Mouse (Mus musculus) embryonic facial prominence, embryonic 10.5 days (tissue): ENCODE measurements around the gene Dlst. TPM values are rescaled to one million over a fixed set of nuclear protein-coding genes. Genes with fewer than 3 reads are reported as not detected.

ENCODE experiments used
- DNase-seq: peaks from one replicate; pipeline ENCODE4 v3.0.0-alpha.2; 2017; ENCODE audit warnings: low spot score
- H3K27ac ChIP-seq: fragments of 300-500 bp; sonication (generic); replicated peaks from 2 replicates; pipeline ENCODE4 v1.5.1; 2016; ENCODE audit warnings: mild to moderate bottlenecking
- H3K27me3 ChIP-seq: fragments of 300-500 bp; sonication (generic); replicated peaks from 2 replicates; pipeline ENCODE4 v1.6.1; 2016; ENCODE audit warnings: low read depth, mild to moderate bottlenecking; ENCODE audit not compliant: poor library complexity, severe bottlenecking
- H3K36me3 ChIP-seq: fragments of 300-500 bp; sonication (generic); replicated peaks from 2 replicates; pipeline ENCODE4 v1.6.1; 2016; ENCODE audit warnings: mild to moderate bottlenecking, moderate library complexity
- H3K4me1 ChIP-seq: fragments of 300-500 bp; sonication (generic); 2 replicates; pipeline ENCODE4 v1.6.1; 2016
- H3K4me3 ChIP-seq: fragments of 300-500 bp; sonication (generic); 2 replicates; pipeline ENCODE4 v1.5.1; 2016; ENCODE audit warnings: mild to moderate bottlenecking, moderate library complexity
- H3K9me3 ChIP-seq: fragments of 300-500 bp; sonication (generic); 2 replicates; pipeline ENCODE4 v1.6.1; 2016; ENCODE audit warnings: mild to moderate bottlenecking
- WGBS: fragments of 180-500 bp; shearing (Covaris S2); methylation state at CpG from one replicate; pipeline ENCODE4 v1.1.7; 2016; 5-methylcytosine and 5-hydroxymethylcytosine counted together
- polyA plus RNA-seq: library from polyadenylated mRNA; unstranded; fragments of >200 nt; fragmentation: Nextera tagmentation; extraction: Ambion mirVana; gene quantifications from 2 replicates; pipeline ENCODE4 v1.2.1, GENCODE M21; 2016

The Dlst gene
- 106 TPM in 2 replicates for polyA plus RNA-seq

GRCm38 (mm10) chr12:85110698-85111592, at the start of gene Dlst, which contains the start of gene Prox2:
Gene Dlst (plus strand): TSS chr12:85110833.
Gene Prox2 (minus strand): TSS chr12:85110759.
- H3K4me1 ChIP-seq, result peaks cover 42% of the 10 kb centered on the region
- no peaks in the 10 kb centered on the region for H3K9me3 ChIP-seq
- peak within 1 kb of the TSS; percentile 95 for H3K4me3 ChIP-seq
- H3K27me3 ChIP-seq, result 0 out of 2 replicates have a peak, but pooled peaks cover 8% of the 10 kb centered on the region
- peak; percentile 92 for DNase-seq
- WGBS, result under 1% methylated on average over 83 of the region's 83 CpGs
- peak within 1 kb of the TSS; percentile 93 for H3K27ac ChIP-seq
- H3K36me3 ChIP-seq, result peaks cover 25% of the 10 kb centered on the region

GRCm38 (mm10) chr12:85071043-85071442, 39.6 kb upstream of the Dlst start:
- Histone ChIP-seq H3K4me1 (no peaks in the 10 kb centered on the region), H3K36me3 (peaks cover 85% of the 10 kb centered on the region), H3K27me3 (no peaks in the 10 kb centered on the region), H3K9me3 (no peaks in the 10 kb centered on the region), H3K4me3 (no peak overlapping the region), H3K27ac (no peak overlapping the region)
- no peak for DNase-seq

GRCm38 (mm10) chr12:85077100-85077499, 33.5 kb upstream of the Dlst start:
- no peak for DNase-seq
- no peaks in the 10 kb centered on the region for H3K9me3 ChIP-seq
- H3K27me3 ChIP-seq, result no peaks in the 10 kb centered on the region
- H3K36me3 ChIP-seq, result peaks cover 51% of the 10 kb centered on the region
- H3K4me3 ChIP-seq, result no peak overlapping the region
- 87% methylated on average over 3 of the region's 3 CpGs for WGBS
- H3K27ac ChIP-seq, result no peak overlapping the region
- no peaks in the 10 kb centered on the region for H3K4me1 ChIP-seq

- 82% methylated on average over 2 of the region's 2 CpGs for WGBS
- DNase-seq, result no peak
- Histone ChIP-seq H3K4me3 (no peak overlapping the region), H3K36me3 (peaks cover 38% of the 10 kb centered on the region), H3K4me1 (no peaks in the 10 kb centered on the region), H3K27ac (no peak overlapping the region), H3K9me3 (peaks cover 5% of the 10 kb centered on the region; the same call in 1 of the 2 replicates), H3K27me3 (no peaks in the 10 kb centered on the region)
Observed at GRCm38 (mm10) chr12:85084257-85084656, 26.4 kb upstream of the Dlst start.

- Histone ChIP-seq H3K36me3 (peaks cover 44% of the 10 kb centered on the region), H3K9me3 (peaks cover 5% of the 10 kb centered on the region; the same call in 1 of the 2 replicates)
- 77% methylated on average over 4 of the region's 4 CpGs for WGBS
Observed at GRCm38 (mm10) chr12:85084941-85085340, 25.7 kb upstream of the Dlst start.

GRCm38 (mm10) chr12:85087845-85088244, 22.8 kb upstream of the Dlst start:
- Histone ChIP-seq H3K4me3 (no peak overlapping the region), H3K27ac (no peak overlapping the region), H3K4me1 (no peaks in the 10 kb centered on the region), H3K36me3 (peaks cover 48% of the 10 kb centered on the region), H3K27me3 (no peaks in the 10 kb centered on the region), H3K9me3 (peaks cover 5% of the 10 kb centered on the region; the same call in 1 of the 2 replicates)
- DNase-seq, result no peak
- WGBS, result 86% methylated on average over 12 of the region's 12 CpGs

More at GRCm38 (mm10) chr12:85084941-85085340, 25.7 kb upstream of the Dlst start:
- Histone ChIP-seq H3K27ac (no peak overlapping the region), H3K27me3 (no peaks in the 10 kb centered on the region), H3K4me1 (no peaks in the 10 kb centered on the region), H3K4me3 (no peak overlapping the region)
- DNase-seq, result no peak

- no peak overlapping the region for H3K4me3 ChIP-seq
- DNase-seq, result no peak
- peaks cover 46% of the 10 kb centered on the region for H3K36me3 ChIP-seq
- WGBS, result 84% methylated on average over 3 of the region's 3 CpGs
- H3K27me3 ChIP-seq, result no peaks in the 10 kb centered on the region
- peaks cover 5% of the 10 kb centered on the region; the same call in 1 of the 2 replicates for H3K9me3 ChIP-seq
- peaks cover 18% of the 10 kb centered on the region for H3K4me1 ChIP-seq
- H3K27ac ChIP-seq, result no peak overlapping the region
Observed at GRCm38 (mm10) chr12:85091190-85091589, 19.4 kb upstream of the Dlst start.

GRCm38 (mm10) chr12:85092214-85092613, 18.4 kb upstream of the Dlst start:
- H3K4me1 ChIP-seq, result peaks cover 18% of the 10 kb centered on the region
- 13% methylated on average over 3 of the region's 3 CpGs for WGBS
- DNase-seq, result peak; percentile 63
- no peaks in the 10 kb centered on the region for H3K27me3 ChIP-seq
- no peak overlapping the region for H3K27ac ChIP-seq
- H3K9me3 ChIP-seq, result peaks cover 5% of the 10 kb centered on the region; the same call in 1 of the 2 replicates
- H3K4me3 ChIP-seq, result no peak overlapping the region
- peaks cover 35% of the 10 kb centered on the region for H3K36me3 ChIP-seq

- Histone ChIP-seq H3K36me3 (peaks cover 17% of the 10 kb centered on the region), H3K27me3 (no peaks in the 10 kb centered on the region), H3K9me3 (peaks cover under 1% of the 10 kb centered on the region; the same call in 1 of the 2 replicates), H3K4me1 (peaks cover 18% of the 10 kb centered on the region), H3K4me3 (no peak overlapping the region), H3K27ac (peak overlapping the region; percentile 30; the same call in 1 of the 2 replicates)
- 36% methylated on average over 14 of the region's 14 CpGs for WGBS
- DNase-seq, result peak; percentile 52
Observed at GRCm38 (mm10) chr12:85094010-85094409, 16.6 kb upstream of the Dlst start.

- no peaks in the 10 kb centered on the region for H3K27me3 ChIP-seq
- no peaks in the 10 kb centered on the region for H3K9me3 ChIP-seq
- peaks cover 10% of the 10 kb centered on the region for H3K36me3 ChIP-seq
- 0 out of 2 replicates have a peak overlapping the region, but pooled peaks have one; percentile 30 for H3K27ac ChIP-seq
- DNase-seq, result no peak
- no peak overlapping the region for H3K4me3 ChIP-seq
- 78% methylated on average over 10 of the region's 10 CpGs for WGBS
- peaks cover 18% of the 10 kb centered on the region for H3K4me1 ChIP-seq
Observed at GRCm38 (mm10) chr12:85094706-85095105, 15.9 kb upstream of the Dlst start.

- H3K9me3 ChIP-seq, result no peaks in the 10 kb centered on the region
- H3K4me1 ChIP-seq, result peaks cover 18% of the 10 kb centered on the region
- no peaks in the 10 kb centered on the region for H3K27me3 ChIP-seq
- no peak for DNase-seq
- no peak overlapping the region for H3K4me3 ChIP-seq
- 86% methylated on average over 11 of the region's 11 CpGs for WGBS
- peaks cover 8% of the 10 kb centered on the region; the same call in 1 of the 2 replicates for H3K36me3 ChIP-seq
- H3K27ac ChIP-seq, result no peak overlapping the region; the same call in 1 of the 2 replicates
Observed at GRCm38 (mm10) chr12:85095146-85095545, 15.5 kb upstream of the Dlst start.

- Histone ChIP-seq H3K4me1 (peaks cover 18% of the 10 kb centered on the region), H3K27me3 (no peaks in the 10 kb centered on the region), H3K4me3 (no peak overlapping the region), H3K9me3 (no peaks in the 10 kb centered on the region), H3K36me3 (peaks cover under 1% of the 10 kb centered on the region; the same call in 1 of the 2 replicates), H3K27ac (no peak overlapping the region)
- WGBS, result 88% methylated on average over 7 of the region's 7 CpGs
- DNase-seq, result no peak
Observed at GRCm38 (mm10) chr12:85095859-85096258, 14.8 kb upstream of the Dlst start.
